Mouse (Mus musculus) adrenal gland, postnatal 36 days (tissue): ENCODE measurements around the gene Rpl35a. TPM values are rescaled to one million over a fixed set of nuclear protein-coding genes. Genes with fewer than 3 reads are reported as not detected.
"Not testable (repeated sequence)": the region's sequence is repeated elsewhere in the genome, so short reads cannot be mapped to it uniquely, and the experiment has no call there.

Source experiments
- DNase-seq, 2 experiments: peaks; one replicate each; pipeline ENCODE4 v3.0.0; 2021; ENCODE audit warnings: mixed read lengths in 1 of 2
- total RNA-seq, 2 experiments: library from RNA; stranded (reverse); gene quantifications; 2 replicates each; pipeline ENCODE4 v1.2.3; 2021

Gene Rpl35a
- total RNA-seq, 2 experiments from 2014 or later, result 627 to 726 TPM

DNA sequence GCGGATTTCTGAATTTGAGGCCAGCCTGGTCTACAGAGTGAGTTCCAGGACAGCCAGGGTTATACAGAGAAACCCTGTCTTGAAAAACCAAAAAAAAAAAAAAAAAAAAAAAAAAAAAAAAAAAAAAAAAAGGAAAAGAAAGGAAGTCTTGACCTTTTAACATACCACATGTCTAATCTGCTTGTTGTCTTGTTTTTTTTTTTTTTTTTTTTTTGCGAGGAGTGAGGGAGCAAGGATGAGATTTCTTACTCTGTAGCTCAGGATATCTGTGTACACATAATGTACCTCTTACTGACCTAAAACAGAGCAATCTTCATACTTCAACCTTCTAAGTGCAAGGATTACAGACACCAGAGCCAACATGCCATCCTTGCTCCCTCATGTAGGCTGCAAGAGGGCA, 1.3 kb upstream of the Rpl35a start:
- DNase-seq, result not testable (repeated sequence)

DNA sequence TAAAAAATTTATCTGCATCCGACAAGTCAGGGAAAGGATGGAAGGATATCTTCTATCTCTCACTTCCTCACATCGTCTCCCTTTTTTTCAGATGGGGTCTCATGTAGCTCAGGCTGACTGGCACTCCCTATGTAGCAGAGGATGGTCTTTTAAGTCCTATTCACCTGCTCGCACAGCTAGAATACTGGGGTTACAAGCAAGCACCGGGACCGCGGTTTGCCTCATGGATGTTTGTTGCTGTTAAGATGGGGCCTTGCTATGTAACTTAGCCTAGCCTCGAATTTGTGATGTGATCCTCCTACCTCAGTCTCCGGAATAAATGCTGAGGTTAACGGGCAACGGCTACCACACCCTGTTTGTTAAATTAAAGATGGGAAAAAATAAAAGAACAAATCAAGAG, 598 bp upstream of the Rpl35a start:
- DNase-seq, result no peak

GRCm38 (mm10) chr16:33056786-33057185, 533 bp downstream of the Rpl35a start:
- DNase-seq, result peak; percentile 34 to 37

DNA sequence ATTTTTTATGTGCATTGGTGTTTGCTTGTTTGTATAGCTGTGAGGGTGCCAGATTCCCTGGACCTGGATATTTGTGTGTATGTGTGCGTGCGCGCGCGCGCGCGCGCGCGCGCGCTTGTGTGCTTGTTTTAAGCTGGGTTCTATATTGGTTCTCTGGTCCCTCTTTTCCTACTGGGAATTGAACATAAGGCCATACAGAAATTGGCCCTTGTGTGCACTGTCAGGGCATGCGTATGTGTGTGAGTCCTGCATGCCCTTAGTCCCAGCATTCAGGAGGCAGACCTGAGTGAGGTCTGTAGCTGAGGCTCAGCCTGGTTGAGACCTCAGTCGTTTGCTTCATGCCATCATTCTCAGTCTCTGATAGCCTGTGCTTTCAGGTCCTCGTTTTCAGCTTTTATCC, 1.8 kb downstream of the Rpl35a start:
- no peak for DNase-seq

DNA sequence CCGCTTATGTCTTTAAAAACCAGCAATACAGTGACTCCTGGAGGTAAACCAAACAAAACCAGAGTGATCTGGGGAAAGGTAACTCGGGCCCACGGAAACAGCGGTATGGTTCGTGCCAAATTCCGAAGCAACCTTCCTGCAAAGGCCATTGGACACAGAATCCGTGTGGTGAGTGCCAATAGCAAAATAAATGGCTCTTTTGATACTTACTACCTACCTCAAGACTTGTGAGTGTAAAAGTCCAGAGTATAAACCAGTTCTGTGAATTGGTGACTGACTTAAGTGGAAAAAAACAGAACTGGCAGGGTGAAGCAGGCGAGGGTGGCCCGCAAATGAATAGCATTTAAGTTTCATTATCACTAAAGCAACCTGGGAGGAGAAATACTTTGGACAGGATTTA, 2.4 kb downstream of the Rpl35a start:
- not testable (repeated sequence) for DNase-seq

DNA sequence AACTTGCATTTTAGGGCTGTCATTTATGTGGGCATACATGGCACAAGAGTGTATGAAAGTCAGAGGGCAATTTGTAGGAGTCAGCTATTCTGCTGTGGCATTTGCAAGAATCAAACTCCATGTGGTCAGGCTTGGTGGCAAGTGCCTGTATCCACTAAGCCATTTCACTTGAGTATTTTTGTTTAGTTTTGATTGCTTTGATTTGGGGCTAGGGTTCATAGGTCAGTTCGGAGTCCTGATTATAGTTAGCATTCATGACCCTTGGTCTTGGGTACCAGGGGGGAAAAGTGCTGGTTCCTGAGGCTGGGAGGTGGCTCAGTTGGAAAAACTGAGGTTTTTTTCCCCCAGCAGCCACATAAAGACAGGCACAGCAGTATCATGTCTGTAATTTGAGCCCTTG, 3.2 kb downstream of the Rpl35a start:
- no peak for DNase-seq

- no peak for DNase-seq
Measured at GRCm38 (mm10) chr16:33060926-33061325, 4.7 kb downstream of the Rpl35a start.

DNA sequence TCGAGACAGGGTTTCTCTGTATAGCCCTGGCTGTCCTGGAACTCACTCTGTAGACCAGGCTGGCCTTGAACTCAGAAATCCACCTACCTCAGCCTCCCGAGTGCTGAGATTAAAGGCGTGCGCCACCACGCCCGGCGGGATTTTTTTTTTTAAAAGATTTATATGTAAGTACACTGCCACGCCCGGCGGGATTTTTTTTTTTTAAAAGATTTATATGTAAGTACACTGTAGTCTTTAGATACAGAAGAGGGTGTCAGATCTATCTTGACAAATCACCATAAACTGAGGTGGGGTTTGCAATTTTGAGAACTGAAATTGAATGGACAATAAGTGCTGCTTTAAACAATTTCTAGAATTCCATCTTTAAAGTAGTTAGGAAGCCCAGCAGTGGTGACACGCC, 5.1 kb downstream of the Rpl35a start:
- no peak for DNase-seq

DNA sequence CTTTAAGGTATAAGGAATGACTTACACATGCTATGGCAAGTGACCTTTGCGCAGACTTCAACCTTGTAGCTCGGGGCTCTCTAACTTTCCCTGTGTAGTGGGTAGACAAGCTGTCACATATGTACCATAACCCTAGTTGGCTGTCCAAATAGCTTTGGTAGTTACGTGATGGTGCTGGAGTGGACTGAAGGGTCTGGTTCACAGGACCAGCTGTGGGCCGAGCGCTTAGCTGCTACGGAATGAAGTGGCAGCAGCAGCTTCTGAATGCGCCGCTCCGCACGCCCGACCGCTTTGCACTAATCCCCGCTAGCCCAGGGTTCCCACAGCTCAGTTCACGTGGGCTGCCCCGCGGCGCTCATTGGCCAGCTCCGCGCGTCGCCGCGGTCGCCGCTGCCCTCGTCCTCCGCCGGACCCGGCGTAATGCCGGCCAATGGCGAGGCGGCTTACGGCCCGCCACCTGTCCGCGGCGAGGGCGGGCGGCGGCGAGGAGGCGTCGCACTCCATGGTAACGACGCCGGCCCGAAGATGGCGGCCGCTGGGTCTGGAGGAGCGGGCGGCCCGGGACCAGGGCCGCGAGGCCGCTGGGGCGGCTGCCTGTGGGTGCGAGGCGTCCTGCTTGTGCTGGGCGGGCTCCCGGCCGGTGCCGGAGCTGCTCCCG, 5.9 kb downstream of the Rpl35a start, which contains the start of gene Lmln:
Gene Lmln, plus strand, starts transcription at position 498 of the 658 bp plus-strand sequence.
- peak; percentile 96 for DNase-seq

DNA sequence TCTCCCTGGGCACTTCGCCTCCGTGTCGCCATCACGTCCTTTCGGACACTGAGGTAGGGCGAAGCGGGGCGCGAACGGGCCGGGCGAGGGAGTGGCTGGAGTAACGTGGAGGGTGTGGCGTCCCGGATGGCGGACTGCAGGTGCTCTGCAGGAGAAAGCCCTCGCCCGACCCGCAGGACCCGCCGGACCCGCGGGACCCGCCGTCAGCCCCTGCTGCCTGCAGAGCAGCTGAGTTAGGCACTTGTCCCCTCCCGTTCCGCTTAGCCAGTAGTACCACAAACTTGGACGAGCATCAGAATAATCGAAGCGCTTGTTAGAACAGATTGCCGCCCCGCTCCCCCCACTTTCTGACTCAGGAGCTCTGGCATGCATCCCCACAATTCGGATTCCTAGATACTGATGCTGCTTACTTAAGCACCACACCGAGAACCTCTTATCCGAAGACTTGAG, 6.5 kb downstream of the Rpl35a start:
- DNase-seq, result peak; percentile 75 to 79

DNA sequence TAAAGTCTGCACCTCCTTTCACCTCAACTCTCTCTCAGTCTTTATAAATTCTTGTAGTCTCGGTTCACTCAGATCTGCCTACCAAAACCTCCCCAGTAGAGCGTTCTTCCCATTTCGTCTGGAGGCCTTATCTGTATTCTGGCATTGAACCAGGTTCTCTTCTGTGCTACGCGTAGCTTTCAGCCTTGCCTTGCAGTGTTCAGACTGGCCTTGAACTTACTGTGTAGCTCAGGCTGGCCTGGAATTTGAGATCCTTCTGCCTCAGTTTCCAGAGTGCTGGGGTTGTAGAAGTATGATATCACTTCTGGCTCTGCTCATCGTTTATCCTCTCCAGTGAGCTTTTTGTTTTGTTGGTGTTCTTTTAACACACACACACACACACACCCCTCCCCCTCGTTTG, 7.0 kb downstream of the Rpl35a start:
- peak in 1 of 2 experiments; percentile 32 for DNase-seq

DNA sequence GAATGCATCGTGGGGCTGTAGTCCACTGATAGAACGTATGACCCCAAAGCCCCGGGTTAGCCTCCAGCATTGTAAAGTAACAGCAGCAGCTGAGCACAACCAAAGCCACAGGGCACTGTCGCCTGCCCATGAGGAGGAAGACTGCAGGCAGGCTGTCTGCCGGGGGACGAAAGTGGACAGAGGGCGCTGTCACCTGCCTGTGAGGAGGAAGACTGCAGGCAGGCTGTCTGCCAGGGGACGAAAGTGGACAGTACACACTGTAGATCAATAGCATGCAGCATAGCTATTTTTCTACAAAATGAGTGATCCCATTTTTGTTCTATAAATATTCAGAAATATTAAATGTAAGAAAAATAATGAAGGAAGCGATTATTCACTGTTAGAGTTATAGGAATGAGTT, 8.4 kb downstream of the Rpl35a start:
- no peak for DNase-seq

DNA sequence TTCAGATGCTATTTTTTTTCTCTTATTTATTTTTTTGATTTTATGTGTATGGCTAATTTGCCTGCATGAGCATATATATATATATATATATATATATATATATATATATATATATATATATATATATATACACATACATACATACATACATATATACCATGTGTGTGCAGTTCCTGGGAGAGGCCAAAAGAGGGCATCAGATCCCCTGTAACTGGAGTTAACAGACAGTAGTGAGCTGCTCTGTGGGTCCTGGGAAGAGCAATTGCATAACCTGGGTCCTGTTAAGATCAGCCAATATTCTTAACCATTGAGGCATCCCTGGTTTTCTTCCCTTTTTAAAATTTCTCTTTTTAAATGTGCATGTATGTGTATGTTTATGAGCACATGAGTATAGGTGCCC, 14.7 kb downstream of the Rpl35a start:
- DNase-seq, result no peak

GRCm38 (mm10) chr16:33072871-33073557, 16.8 kb downstream of the Rpl35a start:
- no peak for DNase-seq

- DNase-seq, result no peak
Measured at GRCm38 (mm10) chr16:33074967-33075366, 18.7 kb downstream of the Rpl35a start.

DNA sequence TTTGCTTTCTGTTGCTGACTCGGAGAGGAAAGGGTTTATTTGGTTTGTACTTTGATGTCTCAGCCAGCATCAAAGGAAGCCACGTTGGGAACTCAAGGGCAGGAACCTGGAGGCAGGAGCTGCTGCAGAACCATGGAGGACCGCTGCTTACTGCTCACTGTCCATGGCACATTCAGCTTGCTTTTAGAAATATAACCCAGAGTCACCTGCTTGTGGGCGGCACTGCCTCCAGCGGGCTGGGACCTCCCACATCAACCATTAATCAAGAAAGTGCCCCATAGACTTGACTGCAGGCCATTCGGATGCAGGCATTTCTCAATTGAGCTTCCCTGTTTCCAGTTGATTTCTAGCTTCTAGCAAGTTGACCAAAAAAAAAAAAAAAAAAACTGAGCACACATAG, 19.8 kb downstream of the Rpl35a start:
- peak; percentile 47 to 60 for DNase-seq

GRCm38 (mm10) chr16:33077069-33077627, 20.9 kb downstream of the Rpl35a start:
- no peak for DNase-seq

DNA sequence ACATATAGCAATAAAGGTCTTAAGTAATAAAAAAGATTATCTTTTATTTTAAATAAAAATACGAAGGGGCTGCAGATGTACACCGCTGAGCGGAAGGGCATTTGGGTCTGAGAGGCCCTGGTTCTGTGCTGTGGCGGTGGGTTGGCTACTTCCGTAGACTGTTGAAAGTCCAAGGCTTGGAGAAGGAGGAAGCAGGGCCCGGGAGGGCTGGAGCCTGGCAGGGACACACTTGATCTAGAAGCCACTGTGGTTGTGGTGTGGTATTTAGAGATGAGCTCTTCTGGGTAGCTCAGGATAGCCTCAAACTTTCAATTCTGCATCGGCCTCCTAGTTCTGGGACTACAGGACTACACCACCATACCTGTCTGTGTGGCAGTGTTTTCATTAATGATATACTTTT, 23.8 kb downstream of the Rpl35a start:
- no peak for DNase-seq

DNA sequence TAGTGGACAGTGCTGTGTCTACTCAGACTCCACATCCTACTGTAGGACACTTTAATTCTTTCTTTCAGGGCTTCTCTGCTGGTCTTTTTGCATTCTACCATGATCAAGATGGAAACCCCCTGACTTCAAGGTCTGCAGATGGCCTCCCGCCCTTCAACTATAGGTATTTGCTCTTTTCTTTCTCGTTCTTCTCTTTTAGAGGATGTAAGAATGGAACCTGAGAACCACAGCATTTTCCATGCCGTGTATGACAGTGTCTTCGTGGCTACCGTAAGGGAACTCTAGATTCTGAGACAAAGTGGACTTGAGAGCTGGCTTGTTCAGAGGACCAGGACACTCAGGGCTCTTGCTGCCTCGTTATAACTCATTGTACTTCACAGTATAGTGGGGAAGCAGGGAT, 26.7 kb downstream of the Rpl35a start:
- DNase-seq, result no peak

DNA sequence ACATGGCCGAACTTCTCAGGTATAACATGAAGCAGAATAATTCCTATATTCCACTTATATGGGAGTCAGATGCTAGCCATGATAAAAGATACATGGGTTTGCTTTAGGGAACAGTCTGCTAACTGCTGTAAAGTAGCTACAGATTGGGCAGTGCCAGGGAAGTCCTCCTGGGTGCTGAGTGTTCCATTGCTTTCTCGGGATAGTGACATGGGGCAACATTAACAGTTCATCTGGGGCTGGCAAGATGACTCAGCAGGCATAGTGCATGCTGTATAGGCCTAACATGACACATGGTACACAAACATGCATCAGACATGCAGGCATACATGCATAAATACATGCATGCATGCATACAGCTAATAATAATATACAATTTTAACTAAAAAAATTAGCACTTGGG, 27.7 kb downstream of the Rpl35a start:
- DNase-seq, result no peak

DNA sequence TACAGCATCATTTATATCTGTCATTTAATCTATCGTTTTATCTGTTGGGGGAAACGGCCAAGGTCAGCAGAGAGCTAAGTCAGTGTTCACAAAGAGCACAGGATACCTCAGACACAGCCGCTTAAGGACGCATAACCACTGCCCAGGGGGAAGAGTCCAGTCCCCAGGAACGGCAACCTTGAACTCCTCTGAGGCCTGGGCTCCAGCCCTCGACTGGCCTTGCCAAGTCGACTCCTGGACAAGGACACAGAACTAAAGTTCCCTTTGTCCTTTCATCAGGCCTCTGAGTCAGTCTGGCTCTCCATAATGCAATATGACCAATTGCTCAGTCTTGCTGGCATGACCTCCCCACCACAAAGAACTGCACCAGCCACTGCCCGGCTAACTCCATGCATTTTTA, 29.4 kb downstream of the Rpl35a start:
- DNase-seq, result peak; percentile 84 to 88
